Mouse (Mus musculus) embryonic fibroblast, embryonic 13.5 days (primary cell): ENCODE measurements around the gene Glra1. TPM values are rescaled to one million over a fixed set of nuclear protein-coding genes. Genes with fewer than 3 reads are reported as not detected.

Source experiments
- H3K27ac ChIP-seq: 2 replicates; pipeline ENCODE4 v1.5.1; 2012; ENCODE audit warnings: low read length, control low read depth, inconsistent platforms; ENCODE audit not compliant: insufficient read depth
- H3K4me1 ChIP-seq: 2 replicates; pipeline ENCODE4 v1.6.1; 2011; ENCODE audit warnings: low read length; ENCODE audit not compliant: control insufficient read depth, insufficient read depth
- H3K4me3 ChIP-seq: 2 replicates; pipeline ENCODE4 v1.5.1; 2011; ENCODE audit warnings: mild to moderate bottlenecking, control low read depth, low read length; ENCODE audit not compliant: insufficient read depth
- CTCF ChIP-seq: IDR thresholded peaks from 2 replicates; pipeline ENCODE4 v1.5.1; 2011; ENCODE audit warnings: mild to moderate bottlenecking, control low read depth, low read length, moderate library complexity, borderline replicate concordance; ENCODE audit not compliant: insufficient read depth
- POLR2A ChIP-seq: IDR thresholded peaks from 2 replicates; pipeline ENCODE4 v1.6.1; 2011; ENCODE audit warnings: low read depth, mild to moderate bottlenecking, control low read depth, low read length, moderate library complexity
- polyA plus RNA-seq: library from polyadenylated mRNA; stranded (reverse); fragments of >200 nt; gene quantifications from 2 replicates; pipeline ENCODE4 v1.2.4, GENCODE M21; 2011; ENCODE audit warnings: low read depth; ENCODE audit not compliant: missing spikeins, insufficient read length

Glra1 gene
- polyA plus RNA-seq, 1 experiment, result not detected

GRCm38 (mm10) chr11:55518806-55519674, 89.0 kb downstream of the Glra1 start:
- TF ChIP-seq POLR2A (no peak), CTCF (peak; percentile 94; the same call in 1 of the 2 replicates)
- no peak overlapping the region for H3K4me3 ChIP-seq
- no peak overlapping the region for H3K27ac ChIP-seq
- no peaks in the 10 kb centered on the region for H3K4me1 ChIP-seq

GRCm38 (mm10) chr11:55517666-55518065, 90.3 kb downstream of the Glra1 start:
- Histone ChIP-seq H3K27ac (no peak overlapping the region), H3K4me3 (no peak overlapping the region), H3K4me1 (no peaks in the 10 kb centered on the region)
- no peak for TF ChIP-seq CTCF
- no peak for TF ChIP-seq POLR2A

DNA sequence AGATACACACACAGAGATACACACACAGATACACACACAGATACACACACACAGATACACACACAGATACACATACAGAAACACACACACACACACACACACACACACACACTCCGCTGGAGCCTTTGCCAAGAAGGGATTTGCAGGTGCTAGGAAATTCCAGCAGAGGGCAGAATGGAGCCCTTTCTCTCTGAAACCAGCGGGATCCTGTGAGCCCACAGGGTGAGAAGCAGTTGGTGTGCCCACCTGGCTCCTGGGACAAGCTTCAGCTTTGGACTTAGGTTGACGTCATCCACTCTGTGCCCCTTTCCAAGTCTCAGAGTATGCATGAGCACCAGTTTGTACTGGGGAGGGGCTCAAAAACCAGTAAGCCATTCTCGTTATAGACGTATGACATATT, 96.6 kb downstream of the Glra1 start:
- no peak overlapping the region for H3K4me3 ChIP-seq
- TF ChIP-seq POLR2A (no peak), CTCF (0 out of 2 replicates have a peak, but pooled peaks have one; percentile 0)
- H3K27ac ChIP-seq, result no peak overlapping the region
- no peaks in the 10 kb centered on the region; the same call in 1 of the 2 replicates for H3K4me1 ChIP-seq

DNA sequence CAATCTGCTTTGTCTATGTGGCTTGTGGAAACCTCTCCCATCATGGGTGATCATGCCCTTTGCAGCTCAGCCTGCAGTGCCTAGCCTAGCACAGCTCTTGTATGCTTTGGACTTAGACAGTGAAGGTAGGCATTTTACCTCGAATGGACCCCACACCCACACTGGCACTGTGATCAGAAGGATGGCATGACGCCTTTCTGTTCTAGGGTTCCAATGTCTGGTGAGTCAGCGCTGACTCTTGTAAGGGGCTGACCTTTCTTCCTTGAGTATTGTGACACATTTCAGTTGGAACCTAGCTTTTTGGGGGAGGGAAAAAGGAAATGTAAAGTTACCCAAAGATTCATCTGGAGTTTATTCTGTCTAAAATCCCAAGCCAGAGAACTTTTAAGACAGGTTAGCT, 102.5 kb downstream of the Glra1 start:
- TF ChIP-seq CTCF (no peak), POLR2A (no peak)
- H3K4me1 ChIP-seq, result peaks cover 10% of the 10 kb centered on the region
- no peak overlapping the region for H3K4me3 ChIP-seq
- H3K27ac ChIP-seq, result no peak overlapping the region

DNA sequence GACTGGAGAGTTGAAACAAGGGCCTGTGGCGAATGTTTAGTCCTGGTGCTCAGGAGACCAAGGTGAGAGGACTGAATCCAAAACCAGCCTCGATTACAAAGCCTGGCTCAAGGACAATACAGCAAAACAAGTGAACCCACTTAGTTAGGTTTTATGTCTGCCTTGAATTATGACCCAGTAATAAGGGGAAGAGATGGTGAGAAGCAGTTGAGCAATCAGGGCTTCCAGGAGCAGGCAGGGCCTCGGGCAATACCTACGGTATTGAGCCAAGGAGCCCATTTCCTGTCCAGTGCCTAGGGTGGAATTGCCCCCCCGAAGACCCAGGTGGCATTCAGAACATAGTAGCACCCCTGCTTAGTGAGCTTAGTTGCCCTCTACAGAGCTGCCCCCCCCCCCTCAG, 105.1 kb downstream of the Glra1 start:
- no peak overlapping the region for H3K4me3 ChIP-seq
- TF ChIP-seq CTCF (no peak), POLR2A (no peak)
- peaks cover 10% of the 10 kb centered on the region for H3K4me1 ChIP-seq
- H3K27ac ChIP-seq, result no peak overlapping the region

GRCm38 (mm10) chr11:55501955-55502531, 106.0 kb downstream of the Glra1 start:
- Histone ChIP-seq H3K4me1 (peaks cover 10% of the 10 kb centered on the region), H3K27ac (no peak overlapping the region), H3K4me3 (no peak overlapping the region)
- TF ChIP-seq CTCF, result no peak
- TF ChIP-seq POLR2A, result no peak

- Histone ChIP-seq H3K4me3 (no peak overlapping the region), H3K27ac (no peak overlapping the region), H3K4me1 (no peaks in the 10 kb centered on the region)
- no peak for TF ChIP-seq POLR2A
- peak; percentile 55; the same call in 1 of the 2 replicates for TF ChIP-seq CTCF
These were observed 110.1 kb downstream of the Glra1 start for GRCm38 (mm10) chr11:55497885-55498284.

- Histone ChIP-seq H3K27ac (no peak overlapping the region), H3K4me1 (no peaks in the 10 kb centered on the region), H3K4me3 (no peak overlapping the region)
- TF ChIP-seq CTCF (no peak), POLR2A (no peak)
These were observed 111.8 kb downstream of the Glra1 start for GRCm38 (mm10) chr11:55496158-55496557.

- no peak overlapping the region for H3K27ac ChIP-seq
- TF ChIP-seq CTCF (no peak), POLR2A (no peak)
- no peak overlapping the region for H3K4me3 ChIP-seq
- H3K4me1 ChIP-seq, result no peaks in the 10 kb centered on the region
These were observed 122.6 kb downstream of the Glra1 start for GRCm38 (mm10) chr11:55485443-55485842.

- no peak overlapping the region for H3K27ac ChIP-seq
- peaks cover 7% of the 10 kb centered on the region; the same call in 1 of the 2 replicates for H3K4me1 ChIP-seq
- no peak overlapping the region for H3K4me3 ChIP-seq
- TF ChIP-seq CTCF, result no peak
- TF ChIP-seq POLR2A, result no peak
These were observed 134.8 kb downstream of the Glra1 start for GRCm38 (mm10) chr11:55473219-55473618.
